Mouse (Mus musculus) CH12.LX (cell line): ENCODE data around the gene Dnajc17.

Source experiments
- NELFE ChIP-seq: IDR thresholded peaks from 2 replicates; pipeline ENCODE4 v1.6.1; 2011; ENCODE audit warnings: low read depth, low read length, improper control_type of control experiment
- POLR2A ChIP-seq: IDR thresholded peaks from 2 replicates; pipeline ENCODE4 v1.6.1; 2011; ENCODE audit warnings: low read depth, mild to moderate bottlenecking, improper control_type of control experiment, low read length

DNA sequence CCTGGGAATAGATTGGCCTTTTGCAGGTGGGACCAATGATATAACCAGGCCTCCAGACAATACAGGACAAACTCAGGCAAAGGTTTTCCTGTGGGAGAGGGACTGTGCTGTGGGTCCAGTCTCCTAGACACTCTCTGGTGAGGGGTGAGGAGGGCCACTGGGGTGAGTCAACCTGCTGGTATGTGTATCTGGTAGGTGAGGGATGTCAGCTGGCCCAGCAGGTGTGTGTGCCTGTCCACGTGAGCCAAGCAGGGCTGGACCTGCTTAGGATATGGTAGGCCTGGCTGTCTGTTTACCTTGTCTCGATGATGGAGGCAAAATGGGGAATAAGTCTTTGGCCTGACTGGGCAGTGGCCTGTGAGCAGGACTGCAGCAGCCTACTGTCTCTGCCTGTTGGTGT lies 30.1 kb upstream of the Dnajc17 start:
- TF ChIP-seq NELFE (no peak), POLR2A (no peak)
